Mouse (Mus musculus) heart, adult 8-10 months (tissue): ENCODE measurements around the gene Myh7. TPM values are rescaled to one million over a fixed set of nuclear protein-coding genes. Genes with fewer than 3 reads are reported as not detected.

Experiments used
- microRNA-seq: library from miRNA; unstranded; fragments of <30 nt; microRNA quantifications from one replicate; pipeline ENCODE4 v1.2.0, GENCODE M21; 2022
- total RNA-seq, 4 experiments: library from RNA; stranded (reverse); gene quantifications; 2 replicates each; pipeline ENCODE4 v1.2.4; 2022

Myh7 gene
- total RNA-seq, 4 experiments from 2014 or later: 1,453 to 2,519 (median 2,136) TPM

Small RNA genes within 50 kb of the gene (microRNA-seq; reads per million reads assigned to microRNA genes)
- gene Mir208a: 2,103 reads per million, percentile 87 among the genes with 10 or more reads in this experiment
- gene Mir208b: 80.1 reads per million, percentile 55 among the genes with 10 or more reads in this experiment

Other genes starting within 250 kb of the Myh7 start
- 1 to 10 TPM; 1.5 to 2.3 (median 2.0) TPM for gene Slc7a8, start 212.7 kb downstream of the Myh7 start, total RNA-seq
- under 1 TPM in 3 of 4 experiments, not detected in 1; 0.25 to 0.49 (median 0.38) TPM for gene Rnf212b, start 180.5 kb downstream of the Myh7 start, total RNA-seq
- 1 to 10 TPM; 6.4 to 9.8 (median 7.5) TPM for gene Homez, start 123.7 kb downstream of the Myh7 start, total RNA-seq
- 1 to 10 TPM; 2.9 to 4.2 (median 3.3) TPM for gene Ppp1r3e, start 117.1 kb downstream of the Myh7 start, total RNA-seq
- 10 to 100 TPM; 44.7 to 52.4 (median 45.5) TPM for gene Bcl2l2, start 111.2 kb downstream of the Myh7 start, total RNA-seq
- gene Gm20521, start 111.2 kb downstream of the Myh7 start, total RNA-seq: 10 to 100 TPM in 1 of 4 experiments, 1 to 10 TPM in 3; 3.4 to 11.8 (median 7.9) TPM
- gene Pabpn1, start 102.1 kb downstream of the Myh7 start, total RNA-seq: 10 to 100 TPM; 37.3 to 54.4 (median 50.2) TPM
- 1 to 10 TPM; 1.7 to 3.6 (median 2.6) TPM for gene Slc22a17, start 81.5 kb downstream of the Myh7 start, total RNA-seq
- 1 to 10 TPM; 1.6 to 2.6 (median 2.2) TPM for gene Efs, start 68.5 kb downstream of the Myh7 start, total RNA-seq
- not detected for gene Il25, start 61.9 kb downstream of the Myh7 start, total RNA-seq
- 1 to 10 TPM in 1 of 4 experiments, under 1 TPM in 1, not detected in 2; 0.41 to 1.2 TPM for gene Cmtm5, start 58.4 kb downstream of the Myh7 start, total RNA-seq
- over 10,000 TPM; 18,156 to 23,973 (median 22,335) TPM for gene Myh6, start 27.7 kb downstream of the Myh7 start, total RNA-seq
- not detected for gene Gm17428, start 17.7 kb downstream of the Myh7 start, total RNA-seq
- gene Ngdn, start 20.8 kb upstream of the Myh7 start, total RNA-seq: 10 to 100 TPM; 22.3 to 31.5 (median 25.9) TPM
- 1 to 10 TPM; 4.8 to 5.6 (median 4.9) TPM for gene Zfhx2, start 97.7 kb upstream of the Myh7 start, total RNA-seq
- gene Thtpa, start 100.2 kb upstream of the Myh7 start, total RNA-seq: 10 to 100 TPM; 11.5 to 17.0 (median 14.0) TPM
- gene Ap1g2, start 112.0 kb upstream of the Myh7 start, total RNA-seq: 1 to 10 TPM; 2.7 to 4.5 (median 4.1) TPM
- gene Jph4, start 122.3 kb upstream of the Myh7 start, total RNA-seq: under 1 TPM in 3 of 4 experiments, not detected in 1; 0.09 to 0.17 (median 0.09) TPM
- gene Dhrs2, start 227.4 kb upstream of the Myh7 start, total RNA-seq: not detected